Mouse (Mus musculus) intestine, embryonic 16.5 days (tissue): Measurements from ENCODE around the gene Brsk1. TPM values are rescaled to one million over a fixed set of nuclear protein-coding genes. Genes with fewer than 3 reads are reported as not detected.

ENCODE experiments used
- ATAC-seq: fragments of 200-750 bp; cut with Nextera tagmentation; 2 replicates; pipeline ENCODE4 v1.8.0; 2017; ENCODE audit warnings: moderate TSS enrichment, moderate library complexity
- H3K27ac ChIP-seq: fragments of 300-500 bp; sonication (generic); 2 replicates; pipeline ENCODE4 v1.5.1; 2014; ENCODE audit warnings: mild to moderate bottlenecking, low read length
- H3K27me3 ChIP-seq: fragments of 300-500 bp; sonication (generic); replicated peaks from 2 replicates; pipeline ENCODE4 v1.6.1; 2014; ENCODE audit warnings: low read length, control low read depth, mixed read lengths; ENCODE audit not compliant: control insufficient read depth, insufficient read depth
- H3K36me3 ChIP-seq: fragments of 300-500 bp; sonication (generic); 2 replicates; pipeline ENCODE4 v1.6.1; 2014; ENCODE audit warnings: low read length, control low read depth; ENCODE audit not compliant: control insufficient read depth, insufficient read depth
- H3K4me1 ChIP-seq: fragments of 300-500 bp; sonication (generic); 2 replicates; pipeline ENCODE4 v1.6.1; 2014; ENCODE audit warnings: low read length, control low read depth, mixed read lengths; ENCODE audit not compliant: control insufficient read depth, insufficient read depth
- H3K4me2 ChIP-seq: fragments of 300-500 bp; sonication (generic); 2 replicates; pipeline ENCODE4 v1.6.1; 2014; ENCODE audit warnings: low read depth, low read length, control low read depth
- H3K4me3 ChIP-seq: fragments of 300-500 bp; sonication (generic); 2 replicates; pipeline ENCODE4 v1.5.1; 2014; ENCODE audit warnings: mild to moderate bottlenecking, low read length
- H3K9ac ChIP-seq: fragments of 300-500 bp; sonication (generic); 2 replicates; pipeline ENCODE4 v1.6.1; 2014; ENCODE audit warnings: low read depth, low read length
- H3K9me3 ChIP-seq: fragments of 300-500 bp; sonication (generic); 2 replicates; pipeline ENCODE4 v1.6.1; 2016; ENCODE audit warnings: low read length, control low read depth; ENCODE audit not compliant: control insufficient read depth
- WGBS: fragments of 180-500 bp; shearing (Covaris S2); extraction: QIAGEN DNeasy Blood & Tissue Kit; methylation state at CpG from one replicate; pipeline ENCODE4 v1.1.7; 2014; 5-methylcytosine and 5-hydroxymethylcytosine counted together
- polyA plus RNA-seq: library from polyadenylated mRNA; unstranded; fragments of >200 nt; fragmentation: Nextera tagmentation; extraction: Ambion mirVana; gene quantifications from 2 replicates; pipeline ENCODE4 v1.2.1, GENCODE M21; 2015

The Brsk1 gene
- polyA plus RNA-seq, 1 experiment from 2014 or later: 1.4 TPM

DNA sequence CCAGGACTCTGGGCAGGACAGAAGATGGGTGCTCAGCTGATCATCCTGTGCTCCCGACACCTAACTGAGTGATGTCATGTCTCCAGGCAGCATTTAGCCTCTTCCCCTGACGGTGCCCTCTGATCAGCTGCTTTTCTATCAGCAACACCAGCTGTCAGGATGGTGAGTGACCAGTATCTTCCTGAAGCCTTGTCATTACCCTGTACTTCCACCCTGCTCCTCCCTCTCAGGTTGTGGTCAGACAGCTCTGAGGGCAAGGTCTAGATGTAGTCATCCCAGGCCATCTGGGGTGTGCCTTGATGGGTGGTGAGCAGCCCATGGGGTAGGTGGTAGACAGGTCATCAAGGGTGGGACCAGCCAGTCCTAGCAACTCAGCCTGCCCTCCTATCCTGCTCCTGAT, 58.8 kb downstream of the Brsk1 start:
- peaks cover 19% of the 10 kb centered on the region for H3K36me3 ChIP-seq
- no peak overlapping the region for H3K9ac ChIP-seq
- no peak for ATAC-seq
- no peak overlapping the region for H3K4me3 ChIP-seq
- no peaks in the 10 kb centered on the region for H3K9me3 ChIP-seq
- H3K27ac ChIP-seq: no peak overlapping the region
- no peaks in the 10 kb centered on the region for H3K27me3 ChIP-seq
- no peak overlapping the region for H3K4me2 ChIP-seq
- 81% methylated on average over 2 of the region's 2 CpGs for WGBS
- H3K4me1 ChIP-seq: peaks cover 9% of the 10 kb centered on the region

DNA sequence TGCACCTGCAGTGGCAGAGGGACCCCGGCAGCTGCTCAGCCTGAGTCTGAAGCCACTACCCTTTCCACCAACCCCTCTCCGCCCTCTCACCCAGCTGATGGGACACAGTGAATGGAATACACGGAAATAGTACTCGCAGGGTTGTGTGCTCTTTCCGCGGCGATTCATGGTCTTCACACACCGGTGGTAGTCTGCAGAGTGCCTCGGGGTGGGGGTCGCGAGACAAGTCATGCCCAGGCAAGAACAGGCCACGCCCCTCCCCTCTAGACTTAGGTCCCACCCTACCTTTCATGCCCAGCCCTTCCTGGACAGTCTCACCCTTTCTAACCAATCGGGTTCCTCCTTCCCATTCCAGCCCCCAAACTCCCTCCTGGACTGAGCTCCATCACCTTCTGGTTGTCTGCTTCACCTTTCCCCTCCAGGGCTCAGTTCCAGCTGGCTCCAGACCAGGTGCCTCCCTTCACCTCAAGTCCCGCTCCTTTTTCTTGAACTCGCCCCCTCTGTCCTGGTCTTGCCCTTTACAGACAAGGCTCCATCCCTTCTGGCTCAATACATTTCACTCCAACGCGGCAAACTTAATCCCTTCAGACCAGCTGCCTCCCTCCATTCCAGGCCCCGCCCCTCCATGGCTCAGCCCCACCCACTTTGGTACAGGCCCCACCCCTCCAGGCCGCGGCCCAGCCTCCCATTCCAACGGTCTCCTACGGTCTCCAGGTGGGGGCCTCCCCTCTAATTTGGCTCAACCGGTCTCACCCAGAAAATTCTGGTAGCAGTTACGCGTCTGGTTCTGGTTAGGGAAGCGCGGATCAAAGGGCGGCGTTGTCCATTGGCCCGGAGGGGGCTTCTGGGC, 61.8 kb downstream of the Brsk1 start:
- 3% methylated on average over 30 of the region's 30 CpGs for WGBS
- Histone ChIP-seq H3K4me2 (peak overlapping the region; percentile 74), H3K27me3 (no peaks in the 10 kb centered on the region), H3K27ac (peak overlapping the region; percentile 21; the same call in 1 of the 2 replicates), H3K9ac (peak overlapping the region; percentile 65), H3K4me1 (peaks cover 9% of the 10 kb centered on the region), H3K4me3 (peak overlapping the region; percentile 51), H3K9me3 (no peaks in the 10 kb centered on the region), H3K36me3 (no peaks in the 10 kb centered on the region)
- ATAC-seq: peak; percentile 85

DNA sequence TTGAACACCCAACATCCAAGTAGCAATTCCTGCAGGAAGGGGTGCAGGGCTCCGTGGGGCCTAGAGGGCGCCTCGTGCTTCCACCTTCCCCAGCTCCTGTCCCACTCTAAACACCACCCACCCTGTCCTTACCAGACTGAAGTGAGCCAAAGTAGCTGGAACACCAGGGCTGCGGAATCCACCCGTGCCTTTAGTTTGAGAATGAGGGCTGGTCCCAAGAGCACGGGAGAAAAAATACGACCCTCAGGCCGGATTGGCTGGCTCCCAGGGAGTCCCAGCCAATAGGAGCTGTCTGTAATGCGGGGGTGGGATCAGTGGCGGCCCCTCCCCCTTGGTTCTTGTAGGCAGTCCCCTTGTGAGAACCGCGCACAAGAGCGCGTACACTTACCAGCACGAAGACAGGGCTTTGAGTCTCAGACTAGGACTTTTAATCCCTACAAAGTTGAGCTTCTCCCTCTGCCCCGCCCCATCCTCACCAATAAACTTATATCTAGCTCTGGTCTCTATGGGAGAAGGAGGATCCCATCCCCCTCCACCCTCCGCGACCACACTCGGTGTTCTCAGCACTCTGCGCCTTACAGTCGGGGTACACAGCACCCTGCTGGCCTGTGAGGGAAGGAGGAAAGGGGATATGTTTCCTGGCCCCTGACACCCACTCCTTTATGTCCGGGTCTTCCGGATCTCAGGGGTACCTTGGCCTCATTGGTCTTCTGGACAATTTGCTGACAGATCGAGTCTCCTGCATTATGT, 62.6 kb downstream of the Brsk1 start, which contains the start of gene Cox6b2:
Gene Cox6b2, minus strand, starts transcription at position 274 of the 750 bp plus-strand sequence.
- WGBS: 4% methylated on average over 24 of the region's 24 CpGs
- H3K27ac ChIP-seq: peak within 1 kb of the TSS; percentile 21; the same call in 1 of the 2 replicates
- ATAC-seq: peak; percentile 94

DNA sequence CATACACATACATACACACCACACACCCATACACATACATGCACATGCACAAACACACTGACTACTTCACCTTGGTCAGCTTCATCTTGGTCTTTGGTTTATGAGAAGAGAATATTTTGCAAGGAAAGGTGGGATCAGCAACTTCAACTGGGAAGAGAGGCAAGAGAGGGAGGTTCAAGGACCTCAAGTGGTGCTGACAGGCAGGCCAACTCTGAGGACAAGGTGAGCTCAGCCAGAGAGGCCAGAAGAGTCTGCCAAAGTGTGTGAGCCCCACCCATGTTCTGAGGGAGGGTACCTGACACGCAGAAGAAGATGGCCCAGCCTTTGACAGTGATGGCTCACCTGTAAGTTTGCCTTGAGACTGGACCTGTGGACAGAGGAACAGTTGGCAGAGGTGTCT, 69.3 kb downstream of the Brsk1 start:
- Histone ChIP-seq H3K4me3 (no peak overlapping the region), H3K27ac (no peak overlapping the region), H3K9ac (no peak overlapping the region), H3K4me2 (no peak overlapping the region), H3K36me3 (no peaks in the 10 kb centered on the region), H3K27me3 (no peaks in the 10 kb centered on the region), H3K4me1 (no peaks in the 10 kb centered on the region), H3K9me3 (no peaks in the 10 kb centered on the region)
- ATAC-seq: no peak
- 30% methylated on average over 1 of the region's 1 CpGs for WGBS

More for the DNA sequence above, 62.6 kb downstream of the Brsk1 start, which contains the start of gene Cox6b2:
- no peaks in the 10 kb centered on the region for H3K27me3 ChIP-seq
- H3K4me3 ChIP-seq: peak within 1 kb of the TSS; percentile 51
- peaks cover 9% of the 10 kb centered on the region for H3K4me1 ChIP-seq
- peak within 1 kb of the TSS; percentile 65 for H3K9ac ChIP-seq
- no peaks in the 10 kb centered on the region for H3K36me3 ChIP-seq
- H3K9me3 ChIP-seq: no peaks in the 10 kb centered on the region
- peak within 1 kb of the TSS; percentile 74 for H3K4me2 ChIP-seq

DNA sequence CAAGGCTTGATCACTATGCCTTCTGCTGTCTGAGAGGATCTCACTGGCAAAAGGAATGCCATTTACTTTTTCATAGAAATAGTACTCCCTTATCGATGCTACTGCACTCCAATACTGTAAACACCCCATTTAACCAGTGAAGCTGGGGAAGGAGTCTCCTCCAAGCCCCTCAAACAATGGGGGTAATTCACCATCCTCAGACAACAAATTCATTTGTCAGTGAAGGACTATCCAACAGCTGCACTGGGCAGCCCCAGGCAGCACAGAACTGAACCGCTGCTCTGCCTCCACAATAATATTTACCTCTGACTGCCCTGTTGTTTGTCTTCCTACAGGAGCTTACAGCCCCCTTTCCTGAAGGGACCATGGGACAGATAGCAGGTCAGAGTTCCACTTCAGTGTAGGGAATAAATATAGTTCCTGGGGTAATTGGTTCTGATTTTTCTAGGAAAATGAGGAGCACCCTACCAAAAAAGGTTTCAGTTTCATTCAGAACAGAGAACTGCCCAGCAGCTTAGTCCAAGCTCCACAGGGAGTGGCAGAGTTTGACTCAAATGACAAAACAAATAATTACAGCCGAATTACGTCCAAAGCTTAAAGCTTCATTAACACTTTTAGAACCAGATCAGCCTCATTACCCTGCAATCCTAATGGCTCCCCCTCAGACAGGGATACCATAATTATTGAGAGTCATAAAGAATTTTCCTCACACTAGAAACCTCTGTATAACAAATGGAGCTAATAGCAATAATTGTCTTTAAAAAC, 74.7 kb downstream of the Brsk1 start:
- H3K4me3 ChIP-seq: no peak overlapping the region
- no peak overlapping the region for H3K4me2 ChIP-seq
- H3K9me3 ChIP-seq: no peaks in the 10 kb centered on the region
- H3K4me1 ChIP-seq: 0 out of 2 replicates have a peak, but pooled peaks cover 4% of the 10 kb centered on the region
- H3K9ac ChIP-seq: no peak overlapping the region
- WGBS: 9% methylated on average over 4 of the region's 4 CpGs
- ATAC-seq: no peak
- no peaks in the 10 kb centered on the region for H3K36me3 ChIP-seq
- H3K27me3 ChIP-seq: no peaks in the 10 kb centered on the region
- no peak overlapping the region for H3K27ac ChIP-seq

Other genes with a start within 250 kb of the Brsk1 start
- gene Rdh13, start 245.0 kb upstream of the Brsk1 start, polyA plus RNA-seq: 27.3 and 28.7 TPM in 2 replicates
- gene Eps8l1, start 229.9 kb upstream of the Brsk1 start, polyA plus RNA-seq: 4.0 and 4.1 TPM in 2 replicates
- gene Ppp1r12c, start 188.9 kb upstream of the Brsk1 start, polyA plus RNA-seq: 17.0 and 17.3 TPM in 2 replicates
- gene Tnnt1, start 174.2 kb upstream of the Brsk1 start, polyA plus RNA-seq: 23.0 and 23.2 TPM in 2 replicates
- gene Tnni3, start 166.4 kb upstream of the Brsk1 start, polyA plus RNA-seq: 1.6 TPM in 2 replicates
- gene Dnaaf3, start 158.2 kb upstream of the Brsk1 start, polyA plus RNA-seq: 1.1 and 1.3 TPM in 2 replicates
- gene Syt5, start 143.1 kb upstream of the Brsk1 start, polyA plus RNA-seq: 5.9 and 6.8 TPM in 2 replicates
- gene Ptprh, start 86.6 kb upstream of the Brsk1 start, polyA plus RNA-seq: 3.0 and 4.7 TPM in 2 replicates
- gene Tmem86b, start 59.2 kb upstream of the Brsk1 start, polyA plus RNA-seq: 16.3 and 23.2 TPM in 2 replicates
- 2.6 and 2.9 TPM in 2 replicates for gene Ppp6r1, start 31.6 kb upstream of the Brsk1 start, polyA plus RNA-seq
- 84.9 and 95.4 TPM in 2 replicates for gene Hspbp1, start 5.5 kb upstream of the Brsk1 start, polyA plus RNA-seq
- gene Tmem150b, start 34.6 kb downstream of the Brsk1 start, polyA plus RNA-seq: 4.4 and 5.4 TPM in 2 replicates
- gene Kmt5c, start 49.5 kb downstream of the Brsk1 start, polyA plus RNA-seq: 66.7 and 76.0 TPM in 2 replicates
- 38.1 and 50.6 TPM in 2 replicates for gene Cox6b2, start 62.5 kb downstream of the Brsk1 start, polyA plus RNA-seq
- gene Fam71e2, start 80.7 kb downstream of the Brsk1 start, polyA plus RNA-seq: not detected in 2 replicates
- 0.09 TPM in 1 of 2 replicates, not detected in the other for gene Il11, start 92.3 kb downstream of the Brsk1 start, polyA plus RNA-seq
- gene Tmem190, start 92.3 kb downstream of the Brsk1 start, polyA plus RNA-seq: 0.75 and 1.0 TPM in 2 replicates
- gene Tmem238, start 99.1 kb downstream of the Brsk1 start, polyA plus RNA-seq: 32.8 and 35.9 TPM in 2 replicates
- 320 and 345 TPM in 2 replicates for gene Rpl28, start 102.3 kb downstream of the Brsk1 start, polyA plus RNA-seq
- gene Ube2s, start 122.0 kb downstream of the Brsk1 start, polyA plus RNA-seq: 238 and 256 TPM in 2 replicates
- 0.12 and 0.15 TPM in 2 replicates for gene Shisa7, start 154.1 kb downstream of the Brsk1 start, polyA plus RNA-seq
- 17.8 and 22.9 TPM in 2 replicates for gene Isoc2b, start 179.7 kb downstream of the Brsk1 start, polyA plus RNA-seq
- 1.4 TPM in 2 replicates for gene Isoc2a, start 186.5 kb downstream of the Brsk1 start, polyA plus RNA-seq
- gene Gm36210, start 215.9 kb downstream of the Brsk1 start, polyA plus RNA-seq: not detected in 2 replicates
- 2.7 TPM in 2 replicates for gene Zfp628, start 224.6 kb downstream of the Brsk1 start, polyA plus RNA-seq
- 3.1 and 3.6 TPM in 2 replicates for gene Nat14, start 231.4 kb downstream of the Brsk1 start, polyA plus RNA-seq
- 3.6 and 3.7 TPM in 2 replicates for gene Ssc5d, start 235.2 kb downstream of the Brsk1 start, polyA plus RNA-seq